Mouse (Mus musculus) megakaryocyte-erythroid progenitor cell, adult 5-6 weeks (primary cell): Measurements from ENCODE around the gene Bsnd. TPM values are rescaled to one million over a fixed set of nuclear protein-coding genes. Genes with fewer than 3 reads are reported as not detected.

Experiments used
- ATAC-seq: replicated peaks from 2 replicates; pipeline ENCODE4 v1.8.0; 2016; ENCODE audit warnings: mild to moderate bottlenecking, inconsistent platforms; ENCODE audit not compliant: severe bottlenecking, poor library complexity, low FRiP score, low TSS enrichment
- total RNA-seq, 2 experiments: library from RNA; stranded (forward) in 1 of 2; stranded (reverse) in 1 of 2; fragments of 200-1000, 215-1000 nt in 1 of 2; fragments of >200 nt in 1 of 2; fragmentation: Nextera tagmentation in 1 of 2; gene quantifications; 2 replicates each; pipeline ENCODE4 v1.2.3; 2014 to 2017

Gene Bsnd
- total RNA-seq (2014; fragmentation: Nextera tagmentation) (not detected in 2 replicates), total RNA-seq (2017) (not detected in 2 replicates)

DNA sequence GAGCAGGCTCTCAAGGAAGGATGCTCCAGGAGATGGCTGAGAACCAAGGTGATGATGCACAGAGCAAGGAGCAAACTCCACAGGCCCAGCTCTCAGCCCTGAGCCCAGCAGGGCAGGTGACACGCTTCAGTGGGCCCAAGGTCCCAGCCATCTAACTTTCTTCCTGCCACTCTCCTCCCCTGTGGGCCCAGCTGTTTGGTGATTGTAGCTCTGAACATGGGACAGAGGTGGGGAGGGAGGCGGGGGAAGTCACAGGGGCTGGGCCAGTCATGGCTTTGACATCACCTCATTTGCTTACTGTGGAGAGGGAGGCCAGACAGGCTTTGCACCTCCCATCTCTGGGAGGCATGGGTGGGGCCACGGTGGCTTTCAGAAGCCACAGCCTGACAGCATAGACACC, at the start of gene Bsnd:
Gene Bsnd (minus strand): TSS at position 168 of the 400 bp plus-strand sequence.
- ATAC-seq = peak; percentile 46; the same call in 1 of the 2 replicates

DNA sequence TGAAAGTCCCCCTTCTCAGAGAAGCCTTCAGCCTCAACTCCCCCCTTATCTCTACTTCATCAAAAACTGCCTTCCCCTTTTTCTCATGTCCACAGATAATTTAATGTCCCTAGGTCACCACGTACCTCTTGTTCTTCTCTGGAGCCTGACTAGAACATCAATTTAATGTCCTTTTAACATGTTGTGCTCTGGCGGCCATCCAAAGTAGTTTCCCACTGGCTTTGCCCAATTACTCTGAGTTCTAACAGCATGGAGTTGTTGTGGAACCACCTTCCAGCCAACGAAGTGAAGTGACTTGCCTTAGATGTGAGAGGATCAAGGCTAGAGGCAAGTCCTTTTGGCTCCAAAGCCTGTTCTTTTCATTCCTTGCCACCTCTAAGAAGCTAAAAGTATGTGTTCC, 49.4 kb upstream of the Bsnd start:
- no peak for ATAC-seq

DNA sequence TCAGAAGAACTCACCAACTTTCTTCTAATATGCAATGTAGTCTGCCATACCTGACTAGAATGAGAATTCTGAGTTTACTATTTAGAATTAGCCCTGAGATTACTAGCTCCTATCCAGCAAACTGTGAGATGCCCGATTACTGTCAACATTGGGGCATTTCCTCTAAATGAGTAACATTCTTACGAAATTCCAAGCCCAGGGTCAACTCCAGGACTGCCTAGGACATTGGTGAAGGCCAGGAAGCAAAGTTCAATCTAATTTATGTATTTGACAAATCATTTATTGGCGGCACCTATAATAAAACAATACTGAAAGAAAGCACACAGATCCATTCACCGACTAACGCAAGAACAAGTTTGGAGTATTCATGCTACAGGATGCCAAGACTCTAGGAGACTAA, 47.7 kb upstream of the Bsnd start:
- no peak for ATAC-seq

DNA sequence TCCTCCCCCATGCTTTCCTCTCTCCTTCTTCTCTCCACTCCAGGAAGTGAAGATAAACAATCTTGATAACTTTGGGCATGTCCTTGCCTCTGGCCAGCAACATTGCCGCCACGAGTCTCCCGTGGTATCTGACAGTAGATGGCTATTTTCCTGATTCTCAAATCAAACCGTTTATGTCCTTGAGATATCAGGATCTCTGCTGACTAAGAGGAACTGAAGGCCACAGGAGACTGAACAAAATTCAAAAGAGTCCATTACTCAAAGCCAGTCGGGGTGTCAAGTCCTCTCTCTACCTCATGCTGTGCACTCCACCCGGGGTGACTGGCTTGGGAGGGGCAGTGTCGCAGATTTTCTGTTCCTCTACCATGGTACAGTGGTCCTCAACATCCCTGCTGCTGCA, 42.2 kb upstream of the Bsnd start:
- no peak for ATAC-seq

DNA sequence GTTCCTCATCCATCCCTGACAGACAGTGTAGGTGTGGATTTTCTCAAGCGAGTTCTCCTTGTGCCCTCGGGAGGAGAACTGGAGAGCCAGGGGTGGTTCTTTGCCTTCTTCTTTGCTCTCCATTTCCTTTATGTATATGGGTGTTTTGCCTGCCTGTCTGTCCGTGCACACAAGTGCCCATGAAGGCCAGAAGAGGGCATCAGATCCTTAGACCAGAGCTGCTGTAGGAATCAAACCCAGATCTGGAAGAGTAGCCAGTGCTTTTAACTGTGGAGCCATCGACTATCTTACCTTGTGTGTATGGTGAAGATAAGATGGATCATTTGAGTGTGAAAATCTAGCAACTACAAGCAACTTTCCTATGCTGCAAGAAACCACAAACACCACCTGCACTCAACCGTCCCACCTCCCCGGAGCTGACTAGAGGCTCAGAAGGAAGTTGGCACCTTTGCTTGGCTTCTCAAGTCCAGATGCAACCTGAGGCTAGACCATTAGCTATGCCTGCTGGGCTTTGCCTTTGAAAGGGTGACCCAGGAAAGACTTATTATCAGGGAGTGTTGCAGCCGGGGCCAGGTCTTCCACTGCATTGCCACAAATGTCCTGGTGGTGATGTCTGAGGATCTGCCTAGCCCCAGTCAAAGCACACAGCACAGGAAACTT, 41.5 kb upstream of the Bsnd start:
- no peak for ATAC-seq

DNA sequence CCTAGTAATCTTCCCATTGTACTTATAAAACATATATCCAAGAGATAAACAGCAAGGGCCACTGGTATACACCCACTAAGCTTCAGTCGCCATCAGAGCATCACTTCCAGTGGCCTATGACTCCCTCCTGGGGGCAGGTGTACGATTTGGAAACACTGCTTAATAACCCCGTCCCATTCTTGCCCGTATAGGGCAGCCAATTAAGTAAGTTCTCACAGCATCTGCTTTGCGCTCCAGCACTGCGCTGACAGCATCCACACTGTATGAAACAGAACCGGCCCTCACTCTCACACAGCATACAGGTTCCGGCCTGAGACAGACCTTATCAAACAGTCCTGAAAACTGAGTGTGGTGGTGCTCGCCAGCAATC, 38.0 kb upstream of the Bsnd start:
- ATAC-seq = no peak

DNA sequence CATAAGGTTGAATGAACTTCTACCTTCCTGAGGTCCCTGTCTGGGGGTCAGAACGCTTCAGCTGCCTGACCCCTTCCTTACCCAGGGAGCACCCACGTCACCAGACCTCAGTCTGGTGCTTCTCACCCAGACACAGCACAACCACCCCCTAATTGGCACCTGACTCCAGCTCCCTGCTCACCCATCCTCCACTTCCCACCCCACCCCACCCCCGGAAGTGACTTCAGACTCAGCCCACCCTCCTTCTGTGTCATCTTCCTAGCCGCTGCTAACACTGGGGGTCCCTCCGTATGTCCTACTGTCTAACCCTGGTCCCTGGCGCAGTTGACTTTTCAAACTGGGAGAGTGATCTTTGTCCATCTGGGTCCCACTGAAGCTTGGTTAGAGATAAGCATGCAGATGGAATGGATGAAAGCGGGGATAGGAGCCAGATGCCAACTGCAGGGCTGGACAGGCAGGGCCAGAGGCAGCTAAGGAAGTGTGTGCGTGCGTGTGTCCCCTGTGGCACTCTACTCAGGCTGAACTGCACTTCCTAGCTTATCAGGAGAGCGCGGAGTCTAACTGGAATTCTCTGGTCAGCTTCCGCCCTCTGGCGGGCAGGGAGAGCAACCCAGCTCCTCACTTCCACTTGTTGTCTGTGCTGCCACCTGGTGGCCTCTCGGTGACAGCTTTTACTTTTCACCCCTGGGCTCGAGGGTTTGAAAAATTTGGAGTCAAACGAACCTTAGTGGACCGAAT, 37.5 kb upstream of the Bsnd start:
- ATAC-seq = peak; percentile 93

DNA sequence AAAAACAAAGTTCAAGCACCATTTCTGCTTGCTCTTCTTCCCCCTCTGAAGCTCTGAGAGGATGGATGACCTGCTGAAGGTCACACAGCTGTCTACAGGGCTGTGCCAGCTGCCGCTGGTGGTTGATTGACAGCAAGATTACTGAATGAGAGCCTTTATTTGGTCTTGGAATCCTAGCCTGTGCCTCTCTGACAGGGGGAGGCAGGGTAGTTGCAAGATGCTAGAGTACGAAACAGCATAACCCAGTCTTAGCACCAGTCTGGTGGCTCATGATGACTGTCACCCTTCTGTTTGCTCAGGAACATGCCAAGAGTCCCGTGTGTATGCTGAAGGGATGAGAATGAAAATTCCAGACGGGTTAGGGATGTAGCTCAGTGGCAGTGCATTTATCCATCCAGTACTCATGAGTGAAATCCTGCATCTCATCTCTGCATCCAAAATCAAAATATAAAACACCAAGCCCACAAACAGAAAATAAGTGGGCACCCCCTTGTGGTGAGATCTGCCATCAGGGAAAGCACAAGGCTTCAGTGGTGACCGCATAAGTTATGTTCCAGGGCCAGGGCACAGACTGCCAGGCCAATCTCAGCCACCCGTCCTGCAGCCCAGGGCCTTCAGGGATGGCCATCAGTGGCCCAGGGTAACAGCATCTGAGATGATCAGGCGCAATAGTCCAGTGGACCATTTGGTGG, 35.9 kb upstream of the Bsnd start:
- ATAC-seq = no peak

DNA sequence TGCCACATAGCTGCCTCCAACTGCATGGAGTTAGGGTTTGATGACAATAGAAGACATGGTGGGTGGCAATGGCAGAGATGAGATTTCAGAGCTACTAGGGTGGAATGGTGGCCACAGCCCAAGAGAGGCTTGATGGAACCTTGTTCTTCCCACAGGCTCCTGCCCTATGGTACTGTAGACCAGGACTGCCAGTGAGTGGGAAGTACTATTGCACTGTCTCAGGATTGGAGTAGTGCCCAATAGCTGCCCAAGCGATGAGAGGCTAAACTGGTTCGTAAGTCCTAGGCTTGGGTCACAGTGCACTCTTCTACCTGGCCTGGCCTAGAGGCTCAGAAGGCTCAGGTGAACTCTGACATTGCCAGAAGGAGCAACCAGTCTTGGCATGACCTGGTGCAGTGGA, 32.9 kb upstream of the Bsnd start:
- ATAC-seq = no peak

DNA sequence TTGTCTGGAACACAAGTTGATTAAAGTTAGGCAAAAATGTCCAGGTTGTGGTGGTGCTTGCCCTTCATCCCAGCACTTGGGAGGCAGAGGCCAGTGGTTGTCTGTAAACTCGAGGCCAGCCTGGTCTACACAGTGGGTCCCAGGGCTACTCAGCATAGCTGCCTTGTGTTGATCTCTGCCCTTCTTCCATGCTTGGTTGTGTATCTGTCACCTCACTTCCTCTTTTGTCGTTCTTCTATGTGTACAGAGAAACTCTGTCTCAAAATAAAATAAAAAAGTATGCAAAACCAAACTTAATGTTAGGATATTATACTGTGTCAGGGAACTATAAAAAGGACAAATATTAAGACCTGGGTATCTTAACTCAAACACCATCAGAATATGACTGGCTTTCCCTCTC, 32.0 kb upstream of the Bsnd start:
- no peak for ATAC-seq

DNA sequence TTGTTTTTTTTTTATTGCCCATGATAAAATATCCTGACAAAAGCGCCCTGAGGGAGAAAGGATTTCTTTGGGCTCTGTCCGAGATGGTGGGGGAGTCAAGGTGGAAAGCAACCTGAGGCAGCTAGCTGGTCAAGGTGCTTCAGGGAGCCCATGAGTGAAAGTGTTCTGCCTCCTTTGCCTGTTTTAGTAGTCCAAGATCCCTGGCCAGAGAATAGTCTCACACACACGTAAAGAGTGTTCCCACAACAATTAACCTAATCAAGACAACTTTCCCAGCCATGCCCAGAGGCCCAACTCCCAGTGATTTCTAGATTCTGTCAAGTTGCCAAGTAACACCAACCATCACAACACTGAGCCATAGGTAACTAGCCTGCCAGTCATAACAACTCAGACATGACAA, 30.5 kb upstream of the Bsnd start:
- ATAC-seq = no peak

DNA sequence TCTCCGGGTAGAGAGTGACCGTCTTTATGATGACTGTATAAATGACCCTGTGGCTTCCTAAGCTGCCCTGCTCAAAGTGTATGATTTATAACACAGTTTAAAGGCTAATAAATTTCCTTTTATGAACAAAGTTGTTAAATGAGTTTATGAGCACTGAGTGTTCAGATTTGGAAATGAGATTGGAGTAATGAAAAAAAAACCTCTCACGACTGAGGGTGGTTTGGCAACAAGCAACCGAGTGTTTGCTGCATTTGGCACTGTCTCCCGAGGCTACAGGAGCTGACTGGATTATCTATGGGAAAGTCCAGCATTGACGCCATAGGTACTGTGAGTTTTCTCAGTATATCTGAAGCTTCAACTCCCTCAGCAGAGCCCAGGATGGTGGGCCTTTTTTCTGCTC, 22.5 kb upstream of the Bsnd start:
- no peak for ATAC-seq

DNA sequence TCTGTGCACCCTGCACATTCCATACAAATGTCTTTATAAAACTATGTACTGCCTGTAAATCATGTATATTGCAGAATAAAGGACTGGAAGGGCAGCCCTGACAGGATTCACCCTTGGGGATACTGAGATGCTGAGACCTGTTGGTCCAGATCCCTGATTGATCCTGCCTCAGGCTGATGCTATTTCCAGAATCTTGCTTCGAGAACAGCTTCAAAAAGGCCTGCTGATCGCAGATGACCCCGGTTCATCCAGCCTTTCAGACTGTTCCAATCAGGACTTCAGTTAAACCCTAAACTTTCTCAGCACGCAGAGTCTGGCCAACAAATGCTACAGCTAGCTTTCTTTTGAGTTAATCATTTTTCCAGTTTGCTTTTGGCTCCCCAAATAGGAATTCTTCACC, 17.8 kb upstream of the Bsnd start:
- no peak for ATAC-seq

DNA sequence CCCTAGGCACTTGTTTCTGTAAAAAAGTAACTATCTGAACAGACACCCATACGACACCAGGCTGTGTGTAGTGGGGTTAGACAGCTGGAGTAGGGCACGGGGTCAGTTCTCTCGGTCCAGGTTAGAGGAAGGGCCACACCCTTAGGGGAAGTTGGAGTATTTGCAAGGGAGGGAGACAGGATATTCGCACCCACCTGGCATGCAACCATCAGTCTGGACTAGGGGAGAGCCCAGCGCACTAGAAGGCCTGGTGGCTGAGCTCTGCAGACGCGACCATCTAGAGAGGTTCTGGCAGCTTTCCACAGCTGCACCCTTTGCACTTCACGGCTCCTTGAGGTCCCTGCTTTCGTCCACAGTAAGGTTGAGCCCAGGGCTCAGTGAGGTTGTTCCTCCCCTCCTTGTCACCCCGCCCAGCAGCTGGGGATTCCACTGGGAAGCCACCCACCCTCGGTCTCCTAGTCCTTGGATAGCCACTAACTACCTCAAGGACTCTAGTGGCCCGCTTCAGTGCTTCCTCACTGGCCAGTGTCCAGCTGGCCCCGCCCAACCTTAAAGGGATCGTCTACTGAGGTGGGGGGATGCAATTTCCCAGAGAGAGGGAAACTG, 13.5 kb upstream of the Bsnd start:
- no peak for ATAC-seq

DNA sequence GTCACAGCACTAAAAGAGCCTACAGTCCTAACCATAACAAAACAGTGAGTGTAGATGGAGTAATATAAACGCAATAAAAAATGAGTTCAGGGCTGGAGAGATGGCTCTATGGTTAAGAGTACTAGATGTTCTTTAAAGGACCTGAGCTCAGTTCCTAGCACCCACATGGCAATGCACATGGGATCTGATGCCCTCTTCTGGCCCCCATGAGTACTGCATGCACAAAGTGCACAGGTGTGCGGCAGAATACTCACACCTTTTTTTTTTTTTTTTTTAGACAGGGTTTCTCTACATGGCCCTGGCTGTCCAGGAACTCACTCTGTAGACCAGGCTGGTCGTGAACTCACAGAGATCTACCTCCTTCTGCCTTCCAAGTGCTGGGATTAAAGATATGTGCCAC, 11.5 kb upstream of the Bsnd start:
- ATAC-seq = no peak

DNA sequence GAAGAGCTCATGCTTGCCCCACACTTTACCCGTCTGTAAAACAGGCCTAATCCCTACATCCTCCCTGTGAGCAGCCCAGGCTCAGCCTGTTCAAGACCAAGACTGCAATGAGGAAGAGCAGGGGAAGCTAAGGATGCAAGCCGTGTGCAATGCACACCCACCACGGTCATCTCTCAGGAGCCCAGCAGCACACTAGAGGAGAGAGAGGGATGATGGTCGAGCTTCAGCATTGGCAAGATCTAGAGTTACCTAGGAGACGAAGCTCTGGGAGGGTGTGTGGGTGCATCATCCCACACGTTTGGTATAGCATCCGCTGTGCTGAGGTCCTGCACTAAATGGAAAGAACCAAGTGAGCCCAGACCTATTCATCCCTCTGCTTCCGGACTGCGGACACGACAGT, 8.0 kb upstream of the Bsnd start:
- no peak for ATAC-seq

DNA sequence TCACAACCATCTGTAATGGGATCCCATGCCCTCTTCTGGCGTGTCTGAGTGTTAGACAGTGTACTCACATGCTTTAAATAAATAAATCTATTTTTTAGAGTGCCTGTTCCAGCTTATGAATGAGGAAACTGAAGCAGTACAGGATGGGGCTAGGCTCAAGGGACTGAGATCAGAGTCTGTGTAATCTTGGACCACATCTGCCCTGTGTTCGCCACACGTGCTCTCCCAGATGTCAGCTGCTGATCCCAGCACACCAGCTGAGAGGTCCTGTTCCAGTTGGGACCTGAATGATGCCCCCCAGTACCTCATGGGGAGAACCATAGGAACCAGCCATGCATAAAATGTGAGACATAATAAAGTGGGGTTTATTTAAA, 6.4 kb upstream of the Bsnd start:
- ATAC-seq = no peak

DNA sequence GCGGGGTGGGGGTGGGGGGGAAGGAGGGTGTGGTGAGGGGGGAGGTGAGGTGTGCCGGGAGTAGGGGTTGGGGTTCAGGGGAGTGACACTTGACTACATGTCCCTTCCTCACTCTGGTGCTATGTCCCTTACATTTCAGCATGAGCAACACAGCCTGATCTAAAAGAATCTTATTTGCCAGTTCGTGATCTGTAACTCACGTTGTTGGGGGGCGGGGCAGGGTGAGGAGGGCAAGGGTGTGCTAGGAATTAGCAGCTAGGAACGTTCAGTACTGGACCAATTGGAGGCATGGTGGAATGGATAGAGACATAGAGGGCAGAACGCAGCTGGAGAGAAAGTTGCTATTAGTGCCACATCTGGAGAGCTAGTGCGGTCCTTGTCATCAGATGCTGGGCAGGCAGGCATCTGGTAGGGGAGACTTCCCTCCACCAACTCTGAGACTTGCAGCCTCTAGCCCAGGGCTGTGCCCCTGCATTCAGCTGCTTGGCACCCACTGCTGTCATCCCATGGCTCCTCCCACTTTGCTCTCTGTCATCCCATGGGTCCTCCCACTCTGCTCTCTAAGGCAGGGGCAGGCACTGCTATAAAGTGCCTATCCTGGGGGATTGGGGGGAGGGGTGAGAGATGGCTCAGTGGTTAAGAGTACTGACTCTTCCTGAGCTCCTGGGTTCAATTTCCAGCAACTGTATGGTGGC, 5.8 kb upstream of the Bsnd start:
- ATAC-seq = no peak

DNA sequence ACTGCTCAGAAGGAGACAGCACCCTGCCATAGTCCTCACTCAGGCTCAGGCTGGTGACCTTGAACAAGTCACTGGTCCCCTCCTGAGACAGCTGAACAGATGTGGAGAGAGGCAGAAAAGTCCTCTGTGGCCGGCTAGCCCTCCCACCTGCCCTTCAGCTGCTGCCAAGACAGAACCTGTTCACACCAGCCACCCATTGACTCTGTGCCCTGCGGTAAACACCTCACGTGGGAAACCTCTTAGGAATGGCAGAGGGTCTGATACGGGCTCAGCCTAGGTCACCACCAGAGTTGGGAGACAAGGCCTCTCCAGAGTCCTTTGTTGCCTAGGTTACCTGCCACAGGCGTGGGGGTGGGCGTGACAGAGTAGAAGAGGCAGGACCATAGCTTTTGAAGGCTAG, 4.8 kb upstream of the Bsnd start:
- ATAC-seq = no peak

DNA sequence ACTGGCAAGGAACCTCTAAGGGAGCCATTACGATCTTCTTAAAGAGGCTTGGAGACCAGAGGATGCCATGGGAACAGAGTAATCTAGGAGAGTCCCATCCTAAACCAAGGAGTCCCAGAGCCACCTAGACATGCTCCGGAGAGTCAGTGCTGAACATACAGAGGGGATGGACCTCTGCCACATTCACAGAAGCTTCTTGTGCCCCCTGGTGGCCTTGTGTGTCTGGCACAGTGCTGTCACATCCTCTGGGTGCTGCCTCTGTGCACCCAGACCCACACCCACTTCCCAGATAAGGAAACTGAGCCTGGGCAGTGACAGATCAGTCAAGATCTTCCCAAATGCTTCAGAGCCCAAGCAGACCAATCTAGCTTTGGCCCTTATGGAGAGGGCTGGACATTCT, 1.6 kb upstream of the Bsnd start:
- peak; percentile 59; the same call in 1 of the 2 replicates for ATAC-seq
